Mouse (Mus musculus): Measurements from ENCODE around the gene Ovol1. TPM values are rescaled to one million over a fixed set of nuclear protein-coding genes. Genes with fewer than 3 reads are reported as not detected.

Ovol1 gene
- polyA plus RNA-seq, 1 experiment from 2014 or later: 0.11 TPM

DNA sequence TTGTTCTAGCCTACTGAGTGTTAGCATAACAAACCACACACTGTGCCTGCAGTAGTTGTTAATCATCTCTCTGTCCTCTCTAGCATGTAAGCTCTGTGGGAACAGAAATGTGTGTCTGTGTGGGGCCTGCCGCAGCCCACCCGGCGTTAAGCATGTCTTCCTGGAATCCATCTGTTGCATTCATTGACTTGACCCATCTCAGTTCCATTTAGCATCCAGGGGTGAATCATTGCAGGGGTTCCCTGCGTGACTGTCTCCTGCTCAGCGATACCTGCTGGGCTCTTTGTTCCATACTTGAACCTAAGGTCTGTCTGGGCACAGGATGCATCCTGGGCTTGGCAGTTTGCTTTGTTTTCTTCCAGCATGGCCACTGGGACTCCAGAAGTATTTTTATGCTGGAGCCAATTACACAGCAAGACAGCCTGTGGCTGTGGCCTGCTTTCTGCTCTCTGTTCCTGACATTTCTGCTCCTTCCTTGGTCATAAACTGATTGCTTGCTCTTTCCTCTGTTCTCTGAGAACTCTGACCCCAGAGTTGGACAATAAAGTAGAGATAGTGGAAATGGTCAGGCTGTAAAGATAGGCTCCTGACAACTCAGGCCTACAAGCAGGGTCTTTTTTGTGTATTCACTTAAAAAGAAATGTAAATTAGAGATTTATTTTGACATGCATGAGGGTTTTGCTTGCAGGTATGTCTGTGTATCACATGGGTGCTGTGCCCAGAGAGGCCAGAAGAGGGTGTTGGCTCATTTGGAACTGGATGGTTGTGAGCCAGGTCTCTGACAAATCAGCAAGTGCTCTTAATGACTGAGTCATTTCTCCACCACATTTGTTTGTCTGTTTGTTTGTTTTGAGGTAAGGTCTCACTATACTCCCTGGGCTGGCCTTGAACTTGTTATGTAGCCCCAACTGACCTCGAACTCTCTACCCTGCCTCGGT, 44.3 kb downstream of the Ovol1 start:
- no peak overlapping the region for H3K4me3 ChIP-seq (ENCODE audit: low read depth, low read length)
- no peak overlapping the region for H3K9ac ChIP-seq (ENCODE audit: low read depth, low read length)
- no peak overlapping the region for H3K27ac ChIP-seq (ENCODE audit: low read length)

GRCm38 (mm10) chr19:5513005-5513349, 47.5 kb downstream of the Ovol1 start:
- no peaks in the 10 kb centered on the region for H3K9me3 ChIP-seq (replicated peaks; ENCODE audit: control insufficient read depth, low read length, poor library complexity, severe bottlenecking)
- H3K36me3 ChIP-seq (ENCODE audit: control insufficient read depth, insufficient read depth, low read length): no peaks in the 10 kb centered on the region
- H3K27me3 ChIP-seq (ENCODE audit: control insufficient read depth, insufficient read depth, low read depth, low read length): no peaks in the 10 kb centered on the region
- peaks cover 18% of the 10 kb centered on the region for H3K4me1 ChIP-seq (ENCODE audit: control insufficient read depth, insufficient read depth, low read length)
- H3K27ac ChIP-seq (ENCODE audit: low read length): no peak overlapping the region
- H3K4me3 ChIP-seq (ENCODE audit: low read depth, low read length): no peak overlapping the region
- WGBS: 81% methylated on average over 3 of the region's 3 CpGs
- no peak overlapping the region for H3K9ac ChIP-seq (ENCODE audit: low read depth, low read length)
- H3K4me2 ChIP-seq (ENCODE audit: low read length): no peak overlapping the region
- no peak for ATAC-seq

More for the DNA sequence above, 44.3 kb downstream of the Ovol1 start:
- H3K27me3 ChIP-seq (ENCODE audit: control insufficient read depth, insufficient read depth, low read depth, low read length): no peaks in the 10 kb centered on the region
- ATAC-seq: no peak
- no peaks in the 10 kb centered on the region for H3K36me3 ChIP-seq (ENCODE audit: control insufficient read depth, insufficient read depth, low read length)
- 79% methylated on average over 7 of the region's 7 CpGs for WGBS
- H3K4me2 ChIP-seq (ENCODE audit: low read length): no peak overlapping the region
- no peaks in the 10 kb centered on the region for H3K9me3 ChIP-seq (replicated peaks; ENCODE audit: control insufficient read depth, low read length, poor library complexity, severe bottlenecking)
- H3K4me1 ChIP-seq (ENCODE audit: control insufficient read depth, insufficient read depth, low read length): peaks cover 5% of the 10 kb centered on the region

GRCm38 (mm10) chr19:5512091-5513004, 48.1 kb downstream of the Ovol1 start:
- H3K9ac ChIP-seq (ENCODE audit: low read depth, low read length): no peak overlapping the region
- H3K4me1 ChIP-seq (ENCODE audit: control insufficient read depth, insufficient read depth, low read length): peaks cover 18% of the 10 kb centered on the region
- H3K27ac ChIP-seq (ENCODE audit: low read length): no peak overlapping the region
- H3K9me3 ChIP-seq (replicated peaks; ENCODE audit: control insufficient read depth, low read length, poor library complexity, severe bottlenecking): no peaks in the 10 kb centered on the region
- no peak for ATAC-seq
- no peaks in the 10 kb centered on the region for H3K36me3 ChIP-seq (ENCODE audit: control insufficient read depth, insufficient read depth, low read length)
- H3K4me2 ChIP-seq (ENCODE audit: low read length): no peak overlapping the region
- WGBS: 82% methylated on average over 12 of the region's 12 CpGs
- H3K27me3 ChIP-seq (ENCODE audit: control insufficient read depth, insufficient read depth, low read depth, low read length): no peaks in the 10 kb centered on the region
- H3K4me3 ChIP-seq (ENCODE audit: low read depth, low read length): no peak overlapping the region

DNA sequence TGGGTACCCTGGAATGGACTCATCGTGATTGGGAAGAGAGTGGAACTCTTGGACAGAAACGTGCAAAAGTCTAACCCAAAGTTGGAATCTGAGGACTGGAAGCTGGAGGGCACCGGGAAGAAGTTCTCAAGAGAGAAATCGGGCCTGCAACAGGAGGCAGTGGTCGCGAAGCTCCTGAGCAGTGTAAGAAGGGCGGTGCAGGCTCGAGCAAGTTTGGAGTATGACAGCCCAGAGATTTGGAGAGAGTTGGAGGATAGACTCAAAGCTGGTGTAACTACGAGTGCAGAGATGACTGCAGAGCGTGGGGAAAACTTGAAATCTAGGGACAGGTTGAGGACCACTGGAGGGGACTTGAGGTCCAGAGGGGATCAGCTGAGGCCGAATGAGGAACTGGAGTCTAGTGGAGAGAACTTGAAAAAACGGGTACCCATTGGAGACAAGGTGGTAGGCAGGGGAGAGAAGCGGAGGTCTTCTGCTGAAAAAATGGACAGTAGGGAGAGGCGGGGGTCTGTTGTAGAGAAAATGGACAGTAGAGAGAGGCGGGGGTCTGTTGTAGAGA, 49.3 kb downstream of the Ovol1 start:
- H3K27ac ChIP-seq (ENCODE audit: low read length): no peak overlapping the region; the same call in 1 of the 2 replicates
- ATAC-seq: no peak
- peak overlapping the region; percentile 64 for H3K4me3 ChIP-seq (ENCODE audit: low read depth, low read length)
- H3K27me3 ChIP-seq (ENCODE audit: control insufficient read depth, insufficient read depth, low read depth, low read length): no peaks in the 10 kb centered on the region
- H3K9ac ChIP-seq (ENCODE audit: low read depth, low read length): peak overlapping the region; percentile 63
- no peaks in the 10 kb centered on the region for H3K36me3 ChIP-seq (ENCODE audit: control insufficient read depth, insufficient read depth, low read length)
- WGBS: 51% methylated on average over 15 of the region's 15 CpGs
- H3K9me3 ChIP-seq (replicated peaks; ENCODE audit: control insufficient read depth, low read length, poor library complexity, severe bottlenecking): no peaks in the 10 kb centered on the region
- H3K4me2 ChIP-seq (ENCODE audit: low read length): peak overlapping the region; percentile 91
- H3K4me1 ChIP-seq (ENCODE audit: control insufficient read depth, insufficient read depth, low read length): peaks cover 19% of the 10 kb centered on the region

GRCm38 (mm10) chr19:5510031-5511026, 50.1 kb downstream of the Ovol1 start, which contains the start of gene Snx32:
Gene Snx32 (minus strand): TSS chr19:5510538.
- H3K9ac ChIP-seq (ENCODE audit: low read depth, low read length): peak within 1 kb of the TSS; percentile 72
- no peaks in the 10 kb centered on the region for H3K36me3 ChIP-seq (ENCODE audit: control insufficient read depth, insufficient read depth, low read length)
- ATAC-seq: peak; percentile 99
- peak within 1 kb of the TSS; percentile 64 for H3K4me3 ChIP-seq (ENCODE audit: low read depth, low read length)
- H3K4me2 ChIP-seq (ENCODE audit: low read length): peak within 1 kb of the TSS; percentile 91
- H3K27ac ChIP-seq (ENCODE audit: low read length): peak within 1 kb of the TSS; percentile 89
- no peaks in the 10 kb centered on the region for H3K9me3 ChIP-seq (replicated peaks; ENCODE audit: control insufficient read depth, low read length, poor library complexity, severe bottlenecking)
- H3K27me3 ChIP-seq (ENCODE audit: control insufficient read depth, insufficient read depth, low read depth, low read length): no peaks in the 10 kb centered on the region
- peaks cover 20% of the 10 kb centered on the region for H3K4me1 ChIP-seq (ENCODE audit: control insufficient read depth, insufficient read depth, low read length)
- WGBS: 3% methylated on average over 47 of the region's 47 CpGs

GRCm38 (mm10) chr19:5503687-5504086, 56.8 kb downstream of the Ovol1 start, which contains the start of gene 1700020D05Rik:
Gene 1700020D05Rik (minus strand): TSS chr19:5503787.
- no peak within 1 kb of the TSS for H3K4me3 ChIP-seq (ENCODE audit: low read depth, low read length)
- H3K9ac ChIP-seq (ENCODE audit: low read depth, low read length): no peak within 1 kb of the TSS
- peaks cover 2% of the 10 kb centered on the region; the same call in 1 of the 2 replicates for H3K4me1 ChIP-seq (ENCODE audit: control insufficient read depth, insufficient read depth, low read length)
- no peaks in the 10 kb centered on the region for H3K27me3 ChIP-seq (ENCODE audit: control insufficient read depth, insufficient read depth, low read depth, low read length)
- H3K9me3 ChIP-seq (replicated peaks; ENCODE audit: control insufficient read depth, low read length, poor library complexity, severe bottlenecking): no peaks in the 10 kb centered on the region
- H3K27ac ChIP-seq (ENCODE audit: low read length): no peak within 1 kb of the TSS
- H3K36me3 ChIP-seq (ENCODE audit: control insufficient read depth, insufficient read depth, low read length): 0 out of 2 replicates have a peak, but pooled peaks cover 7% of the 10 kb centered on the region
- WGBS: 65% methylated on average over 17 of the region's 17 CpGs
- ATAC-seq: no peak
- H3K4me2 ChIP-seq (ENCODE audit: low read length): no peak within 1 kb of the TSS

GRCm38 (mm10) chr19:5500330-5500875, 60.0 kb downstream of the Ovol1 start:
- Histone ChIP-seq H3K4me2 (ENCODE audit: low read length) (no peak overlapping the region), H3K27ac (ENCODE audit: low read length) (no peak overlapping the region), H3K27me3 (ENCODE audit: control insufficient read depth, insufficient read depth, low read depth, low read length) (no peaks in the 10 kb centered on the region), H3K4me1 (ENCODE audit: control insufficient read depth, insufficient read depth, low read length) (no peaks in the 10 kb centered on the region), H3K9ac (ENCODE audit: low read depth, low read length) (no peak overlapping the region), H3K36me3 (ENCODE audit: control insufficient read depth, insufficient read depth, low read length) (peaks cover 28% of the 10 kb centered on the region), H3K4me3 (ENCODE audit: low read depth, low read length) (no peak overlapping the region), H3K9me3 (replicated peaks; ENCODE audit: control insufficient read depth, low read length, poor library complexity, severe bottlenecking) (no peaks in the 10 kb centered on the region)
- 95% methylated on average over 2 of the region's 2 CpGs for WGBS
- no peak for ATAC-seq
